Mouse (Mus musculus) 416B (cell line): ENCODE results near the gene Tor1aip2.

Experiments used
- DNase-seq: peaks from one replicate; pipeline ENCODE4 v3.0.0; 2011; ENCODE audit warnings: low read depth

The Tor1aip2 gene

DNA sequence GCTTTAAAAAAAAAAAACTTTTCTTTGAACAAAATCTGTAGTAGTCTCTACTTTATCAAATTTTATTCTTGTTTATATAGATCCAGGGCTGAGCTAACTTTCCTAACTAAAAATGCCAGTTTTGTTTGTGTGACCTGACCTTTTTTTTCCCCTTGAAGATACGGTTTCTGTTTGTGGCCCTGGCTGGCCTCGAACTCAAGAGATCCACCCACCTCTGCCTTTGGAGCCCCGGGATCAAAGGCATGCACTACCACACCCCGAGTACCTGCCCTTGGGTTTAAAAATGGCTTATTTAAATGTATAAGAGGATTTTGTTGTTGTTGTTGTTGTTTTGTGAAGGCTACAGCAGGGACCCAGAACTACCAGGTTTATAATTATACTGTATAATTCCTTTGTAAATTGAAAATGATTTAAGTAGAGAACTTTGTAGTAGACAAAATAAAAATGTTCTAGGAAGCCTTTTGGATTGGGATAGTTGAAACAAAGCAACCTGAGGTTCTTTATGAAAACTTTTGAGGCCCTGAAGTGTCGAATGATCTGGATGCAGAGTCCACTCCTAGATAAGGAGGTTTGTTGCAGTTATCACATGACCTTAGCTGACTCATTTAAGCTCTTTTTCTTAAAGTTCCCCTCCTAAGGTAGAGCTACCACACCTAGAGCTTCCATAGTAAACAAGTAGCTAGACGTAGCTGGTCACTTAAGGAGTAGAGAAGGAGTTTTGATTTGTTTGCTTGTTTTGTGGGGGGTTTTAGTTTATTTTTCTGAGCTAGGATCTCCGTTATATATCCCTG, 6.4 kb downstream of the Tor1aip2 start:
- DNase-seq: peak; percentile 57

DNA sequence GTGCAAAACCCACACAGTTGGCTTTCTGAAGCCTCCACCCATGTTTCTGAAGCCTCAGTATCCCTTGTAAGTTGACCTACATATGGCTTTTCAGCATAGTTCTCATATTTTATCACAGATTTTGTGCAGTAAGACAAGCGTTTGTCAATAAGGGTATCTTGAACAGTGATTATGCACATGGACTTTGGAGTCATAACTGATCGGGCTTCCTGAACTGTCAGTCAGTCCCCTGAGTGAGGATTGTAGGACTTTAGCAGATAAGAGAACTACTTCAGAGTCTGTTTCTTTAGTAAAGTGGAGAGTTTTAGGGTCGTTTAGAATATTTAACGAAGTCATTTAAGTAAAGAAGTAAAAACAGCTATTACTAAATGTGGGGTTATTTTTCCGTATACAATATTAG, 7.3 kb downstream of the Tor1aip2 start:
- no peak for DNase-seq

DNA sequence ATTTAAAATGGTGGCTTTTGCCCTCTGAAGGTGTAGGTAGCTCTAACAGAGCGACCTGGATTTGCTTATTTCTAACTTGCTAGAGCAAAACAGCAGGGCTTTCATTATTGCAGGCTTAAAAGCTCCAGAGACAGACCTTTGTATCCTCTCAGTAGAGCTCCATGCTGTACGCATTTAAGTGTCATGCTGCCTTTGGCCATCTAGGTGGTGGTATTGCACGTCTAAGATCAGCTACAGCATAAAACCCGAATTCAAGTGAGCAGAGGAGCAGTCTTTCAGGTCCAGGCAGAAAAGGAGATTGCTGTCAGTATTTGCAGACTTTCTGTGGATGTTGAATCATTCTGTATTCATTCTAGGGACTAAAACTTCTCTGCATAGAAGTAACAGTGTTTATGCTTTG, 7.8 kb downstream of the Tor1aip2 start:
- DNase-seq: peak; percentile 82

DNA sequence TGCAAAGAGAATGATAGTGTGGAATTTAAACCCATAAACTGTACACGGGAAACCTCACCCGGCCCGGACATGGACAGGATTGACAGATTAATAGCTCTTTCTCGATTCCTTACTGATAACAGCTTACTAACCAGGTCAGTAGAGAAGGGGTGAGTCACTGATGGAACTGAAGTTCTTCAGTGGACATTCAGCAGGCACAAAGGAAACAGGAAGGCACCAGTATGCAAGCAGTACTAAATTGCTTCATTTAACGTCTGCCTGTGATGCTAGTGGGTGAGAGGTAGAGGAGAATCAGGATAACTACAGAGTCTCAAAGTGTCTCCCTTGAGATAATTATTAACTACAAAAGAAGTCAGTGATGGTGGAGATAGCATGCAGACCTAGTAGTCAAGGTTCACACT, 9.0 kb downstream of the Tor1aip2 start:
- peak; percentile 76 for DNase-seq

DNA sequence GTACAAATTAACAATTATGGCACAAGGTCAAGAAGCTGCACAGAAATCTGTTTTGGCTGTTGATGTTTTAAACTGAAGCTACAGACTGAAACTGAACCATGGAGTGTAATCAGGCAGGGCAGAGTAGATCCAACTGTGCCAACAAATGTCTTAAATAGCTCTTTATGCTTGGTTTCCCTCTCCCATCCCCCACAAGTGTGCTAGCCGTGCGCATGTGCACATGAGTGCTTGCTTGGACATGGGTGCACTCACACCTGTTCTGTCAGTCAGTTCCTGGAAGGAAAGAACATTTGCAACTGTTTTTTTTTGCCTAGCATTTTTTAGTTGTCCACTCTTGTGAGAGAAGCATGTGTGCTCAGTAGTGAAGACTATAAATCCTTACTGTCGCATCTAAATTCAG, 11.5 kb downstream of the Tor1aip2 start:
- no peak for DNase-seq

DNA sequence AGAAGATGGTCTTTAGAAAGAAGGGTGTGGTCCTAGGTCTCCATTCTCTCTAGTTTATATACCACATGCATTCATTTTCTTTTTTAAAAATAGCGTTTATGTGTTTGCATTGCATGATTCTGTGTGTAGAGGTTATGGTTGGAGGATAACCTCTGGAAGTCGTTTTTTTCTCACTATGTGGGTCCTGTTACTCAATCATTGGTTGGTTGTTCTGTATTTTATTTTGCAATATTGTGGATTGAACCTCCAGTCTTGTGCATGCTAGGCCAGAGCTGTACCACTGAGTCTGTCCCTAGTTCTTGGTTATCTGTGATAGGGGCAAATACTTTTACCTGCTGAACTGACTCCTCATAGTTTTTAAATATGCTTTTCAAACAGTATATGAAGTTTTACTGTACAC, 23.0 kb downstream of the Tor1aip2 start:
- peak; percentile 20 for DNase-seq

DNA sequence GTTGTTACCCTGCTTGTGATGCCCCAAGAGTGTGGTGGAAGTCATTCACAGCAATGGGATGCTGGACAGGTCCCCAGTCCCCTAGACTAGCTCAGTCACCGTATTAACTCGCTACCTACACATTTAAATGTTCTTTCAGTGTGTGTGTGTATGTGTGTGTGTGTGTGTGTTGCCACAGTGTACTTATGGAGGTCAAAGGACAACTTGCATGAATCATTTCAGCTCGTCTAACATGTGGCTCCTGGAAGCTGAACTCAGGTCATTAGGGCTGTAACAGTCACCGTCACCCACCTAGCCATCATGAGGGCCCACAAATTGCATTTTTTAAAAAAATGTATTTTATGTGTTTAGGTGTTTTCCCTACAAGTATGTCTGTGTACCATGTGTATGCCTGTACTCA, 27.0 kb downstream of the Tor1aip2 start:
- no peak for DNase-seq

DNA sequence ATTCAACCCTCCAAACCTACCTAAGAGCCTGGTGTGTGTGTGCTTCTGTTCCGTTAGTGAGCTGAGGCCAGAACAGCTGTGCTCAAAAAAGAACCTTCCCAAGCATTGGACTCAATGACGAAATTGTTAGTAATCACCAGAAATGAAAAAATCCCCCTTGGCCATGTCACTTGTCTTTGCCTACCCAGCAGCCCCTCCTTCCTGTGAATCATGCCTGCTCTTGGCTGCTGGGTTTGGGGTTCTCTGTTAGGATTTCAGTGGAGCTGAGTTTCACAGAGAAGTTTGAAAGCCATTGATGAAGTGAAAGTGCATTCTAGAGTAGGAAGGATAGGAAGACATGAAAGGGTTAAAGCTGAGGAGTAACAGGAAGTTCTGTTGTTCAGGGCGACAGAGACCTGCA, 30.9 kb downstream of the Tor1aip2 start:
- peak; percentile 36 for DNase-seq

DNA sequence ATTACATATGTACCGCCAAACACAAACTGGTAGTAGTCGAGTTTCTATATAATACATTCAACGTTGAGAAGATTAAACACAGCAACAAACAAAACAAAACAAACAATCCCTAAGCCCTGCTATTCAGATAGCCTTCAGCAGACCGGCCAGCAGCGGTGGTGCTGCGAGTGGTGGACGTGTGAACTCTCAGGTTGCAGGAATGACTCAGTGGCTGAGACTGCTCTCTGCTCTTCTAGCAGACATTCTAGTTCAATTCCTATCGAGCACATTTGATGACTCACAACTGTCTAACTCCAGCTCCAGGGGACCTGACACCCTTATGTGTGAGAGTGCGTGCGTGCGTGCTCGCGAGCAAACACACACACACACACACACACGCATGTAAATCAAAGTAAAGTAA, 34.9 kb downstream of the Tor1aip2 start:
- peak; percentile 49 for DNase-seq

DNA sequence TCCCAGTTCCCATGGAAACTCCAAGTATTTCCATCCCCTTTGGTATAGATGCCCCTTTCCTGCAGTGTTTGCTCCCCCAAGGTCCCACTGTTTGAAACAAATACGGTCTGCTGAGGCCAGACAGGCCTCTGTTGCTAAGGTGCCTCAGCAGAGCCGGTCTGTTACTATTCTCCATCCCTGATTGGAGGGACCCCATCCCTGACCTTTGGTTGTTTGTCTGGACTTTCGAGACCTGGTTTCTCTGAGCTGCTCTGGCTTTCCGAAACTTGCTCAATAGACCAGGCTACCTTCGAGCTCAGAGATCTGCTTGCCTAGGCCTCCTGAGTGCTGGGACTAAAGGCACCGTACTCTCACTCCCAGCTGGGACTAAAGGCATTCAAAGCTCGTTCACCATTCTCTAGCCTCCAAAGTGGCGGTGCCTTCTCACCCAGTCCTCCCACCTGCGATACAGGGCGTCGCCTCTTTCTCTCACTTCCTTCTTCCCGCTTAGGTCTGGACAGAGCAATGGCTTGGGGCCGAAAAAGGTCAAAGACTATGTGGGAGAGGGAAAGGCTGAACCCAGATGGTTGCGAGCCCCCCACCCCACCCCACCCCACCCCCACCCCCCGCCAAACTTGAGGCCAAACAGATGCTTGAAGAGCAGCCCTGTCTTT, 38.1 kb downstream of the Tor1aip2 start:
- no peak for DNase-seq

DNA sequence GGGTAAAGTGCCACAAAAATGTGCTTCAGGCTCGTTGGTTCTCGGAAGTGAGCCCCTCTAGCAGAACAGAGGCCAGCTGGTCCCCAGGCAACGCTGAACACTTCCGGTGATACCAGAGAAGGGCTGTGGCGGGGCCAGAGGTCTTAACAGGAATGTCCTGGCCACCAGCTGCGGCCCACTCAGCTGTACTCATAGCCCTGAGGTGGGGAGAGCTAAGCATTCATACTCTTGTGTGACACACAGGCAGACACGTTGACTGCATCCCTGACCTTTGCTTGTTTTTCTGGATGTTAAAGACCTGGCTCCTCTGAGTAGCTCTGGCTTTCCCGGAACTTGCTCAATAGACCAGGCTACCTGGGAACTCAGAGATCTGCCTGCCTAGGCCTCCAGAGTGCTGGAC, 39.4 kb downstream of the Tor1aip2 start:
- no peak for DNase-seq

DNA sequence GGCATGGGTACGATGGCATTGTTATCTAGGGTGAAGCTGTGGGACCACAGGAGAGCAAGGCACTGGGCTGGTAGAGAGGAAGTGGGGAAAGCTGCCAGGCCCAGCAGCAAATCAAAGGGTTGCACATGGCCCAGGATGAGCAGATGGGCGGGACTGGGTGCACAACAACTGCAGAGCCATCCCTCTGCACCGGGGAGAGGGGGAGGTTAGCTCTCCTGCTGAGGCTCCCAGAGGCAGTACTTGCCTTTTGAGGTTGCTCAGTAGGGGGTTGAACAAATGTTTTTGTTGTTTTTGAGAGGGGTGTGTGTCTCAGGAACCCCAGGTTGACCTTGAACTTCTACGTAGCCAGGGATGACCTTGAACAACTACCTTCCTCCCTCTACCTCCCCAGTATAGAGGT, 41.3 kb downstream of the Tor1aip2 start:
- DNase-seq: no peak

DNA sequence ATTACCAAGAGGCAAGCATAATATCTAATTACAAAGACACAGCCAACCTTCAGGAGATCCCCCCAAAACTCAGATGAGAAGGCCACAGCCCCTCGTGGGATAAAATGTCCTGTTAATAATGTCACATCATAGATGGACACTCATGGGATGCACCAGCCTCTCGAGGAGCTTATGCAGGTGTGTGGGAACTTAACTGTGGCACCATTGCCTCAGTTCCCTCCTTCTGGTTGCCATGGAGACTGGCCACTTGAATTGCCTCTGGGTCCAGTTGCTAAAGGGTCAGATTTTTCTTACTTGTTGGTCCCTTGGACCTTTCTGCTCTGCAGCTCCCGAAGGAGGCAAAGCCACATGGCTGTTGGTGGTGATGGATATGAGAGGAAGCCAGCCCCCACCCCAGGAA, 42.5 kb downstream of the Tor1aip2 start:
- no peak for DNase-seq

DNA sequence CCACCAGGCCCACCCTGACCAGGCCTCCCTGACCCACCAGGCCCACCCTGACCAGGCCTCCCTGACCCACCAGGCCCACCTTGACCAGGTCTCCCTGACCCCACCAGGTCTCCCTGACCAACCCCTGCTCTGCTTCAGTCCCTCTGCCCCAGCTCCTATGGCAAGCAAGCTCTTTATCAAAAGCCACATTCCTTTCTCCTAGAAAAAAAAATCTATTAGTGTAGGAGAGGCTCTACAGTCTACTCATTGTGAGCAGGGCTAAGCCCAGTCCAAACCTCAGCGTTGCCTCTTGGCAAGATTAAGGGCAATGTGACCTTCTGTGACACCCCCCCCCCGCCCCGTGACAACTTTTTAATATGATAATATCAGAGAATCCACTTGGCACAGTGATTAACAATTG, 49.4 kb downstream of the Tor1aip2 start:
- no peak for DNase-seq

DNA sequence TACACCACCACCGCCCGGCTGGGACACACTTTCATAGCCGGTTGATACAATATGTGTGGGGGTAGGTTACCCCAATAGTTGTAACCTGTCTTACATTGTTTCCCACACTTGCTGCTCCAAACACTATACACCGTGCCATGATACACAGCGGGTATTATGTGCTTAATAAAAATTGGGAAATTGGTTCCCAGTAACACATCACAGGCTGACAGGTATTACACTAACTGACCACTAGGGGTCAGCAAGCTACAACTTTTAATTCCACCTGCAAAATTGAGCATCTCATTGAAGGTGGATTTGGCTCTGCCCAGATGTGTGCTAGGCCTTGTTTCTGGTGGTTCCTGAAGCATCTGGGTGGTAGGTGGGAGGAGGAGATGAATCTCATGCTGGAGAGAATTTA, 50.6 kb downstream of the Tor1aip2 start:
- peak; percentile 81 for DNase-seq

DNA sequence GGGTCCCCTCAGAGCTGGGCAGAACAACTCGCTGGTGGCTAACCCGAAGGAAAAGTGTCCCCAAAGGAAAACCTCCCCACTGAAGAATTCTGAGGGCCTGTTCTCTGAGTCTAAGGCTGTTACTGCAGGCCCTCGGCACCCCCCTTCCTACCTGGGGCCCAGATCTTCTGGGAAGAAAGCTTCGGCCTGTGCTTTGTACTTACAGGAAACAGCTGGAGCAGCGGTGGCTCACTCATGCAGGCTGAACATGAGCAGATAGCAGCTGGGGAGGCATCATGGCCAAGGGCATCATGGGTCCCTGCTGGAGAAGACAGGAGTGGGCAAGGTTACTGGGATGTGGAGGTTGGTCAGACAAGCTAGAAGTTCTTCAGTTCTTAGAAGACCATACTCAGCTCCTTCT, 52.4 kb downstream of the Tor1aip2 start:
- peak; percentile 39 for DNase-seq

DNA sequence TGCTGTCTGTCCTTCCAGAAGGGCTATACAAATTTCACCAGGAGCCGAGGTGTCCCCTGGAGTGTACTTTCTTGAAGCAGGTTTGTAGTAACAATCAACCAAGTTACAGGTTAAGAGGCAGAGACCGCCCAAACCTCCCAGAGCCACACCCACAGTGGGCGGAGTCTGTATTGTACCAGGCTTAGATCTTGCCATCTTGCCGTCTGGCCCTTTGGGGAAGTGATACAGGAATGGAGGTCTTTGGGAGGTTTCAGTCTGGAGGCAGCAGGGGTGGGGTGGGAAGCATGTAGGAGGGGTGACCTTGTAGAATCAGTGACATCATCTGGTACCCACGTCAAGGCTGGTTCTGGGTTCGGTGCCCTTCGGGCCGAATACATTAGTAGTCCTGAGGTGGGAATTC, 54.4 kb downstream of the Tor1aip2 start:
- no peak for DNase-seq

DNA sequence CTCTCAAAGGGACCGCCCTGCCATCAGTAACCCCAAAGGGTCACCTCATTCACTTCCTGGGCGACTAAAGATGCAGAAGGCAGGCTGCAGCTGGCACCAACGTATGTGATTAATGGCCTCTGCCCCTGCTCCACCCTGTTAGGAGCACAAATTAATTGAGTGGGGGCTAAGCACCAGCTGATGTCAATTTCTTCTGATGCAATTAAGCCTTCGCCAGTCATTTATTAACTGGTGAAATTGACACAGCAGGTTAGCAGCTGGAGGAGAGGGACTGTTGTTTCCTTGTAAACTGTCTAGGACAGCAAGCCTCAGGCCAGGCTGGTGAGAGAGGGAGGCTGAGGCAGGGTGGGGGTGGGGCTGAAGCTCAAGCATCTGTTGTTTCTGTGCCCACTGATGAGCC, 54.8 kb downstream of the Tor1aip2 start:
- DNase-seq: no peak

DNA sequence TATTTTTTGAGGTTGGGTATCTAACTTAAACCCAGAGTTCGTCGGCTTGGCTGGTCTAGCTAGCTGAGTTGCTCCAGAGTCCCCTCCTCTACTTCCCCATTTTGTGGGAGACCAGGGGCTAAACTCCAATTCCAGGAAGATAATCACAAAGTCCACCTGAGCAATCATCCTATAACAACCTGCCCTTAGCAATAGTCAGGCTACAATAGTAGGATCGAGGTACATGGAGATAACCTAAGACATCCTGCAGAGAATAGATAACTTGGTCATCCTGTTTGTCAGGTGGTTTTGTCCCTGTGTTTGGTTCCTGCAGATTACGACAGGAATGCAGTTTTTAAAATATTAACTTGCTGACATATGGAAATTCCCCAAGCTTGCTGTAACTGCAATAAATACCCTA, 56.6 kb downstream of the Tor1aip2 start:
- no peak for DNase-seq

DNA sequence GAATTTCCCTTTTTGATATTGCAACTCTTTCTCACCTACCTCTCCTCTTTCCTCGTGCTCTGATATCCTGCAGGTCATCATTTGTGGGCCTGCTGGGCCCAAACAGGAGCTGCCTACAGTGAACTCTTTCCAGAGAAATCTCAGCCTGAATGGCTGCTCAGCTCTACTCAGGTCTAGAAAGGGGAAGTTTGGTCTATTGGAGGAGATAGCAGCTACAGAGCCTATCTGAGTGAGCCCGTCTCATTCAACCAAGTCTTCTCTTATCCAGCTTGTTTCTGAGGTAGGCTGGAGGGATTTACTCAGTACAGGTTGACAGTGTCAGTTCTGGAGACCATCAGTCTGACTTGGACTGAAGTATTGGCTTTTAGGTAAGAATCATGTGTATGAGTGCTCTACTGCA, 68.6 kb downstream of the Tor1aip2 start:
- DNase-seq: no peak

DNA sequence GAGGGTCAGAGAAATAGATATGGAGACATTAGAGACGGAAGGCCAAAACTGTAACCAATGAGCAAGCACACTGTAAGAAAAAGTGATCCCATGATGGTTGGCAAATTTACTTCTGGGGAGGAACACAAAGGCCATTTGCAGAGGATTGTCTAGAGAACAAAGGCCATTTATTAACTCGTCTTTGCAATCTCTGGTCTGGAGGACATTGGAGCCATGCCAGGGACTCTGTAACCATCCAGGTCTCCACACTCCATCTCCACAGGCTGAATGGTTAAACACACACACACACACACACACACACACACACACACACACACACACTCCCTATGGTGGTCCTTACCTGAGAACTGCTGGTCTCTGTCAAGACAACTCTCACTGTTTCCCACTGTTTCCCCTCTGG, 70.2 kb downstream of the Tor1aip2 start:
- no peak for DNase-seq

DNA sequence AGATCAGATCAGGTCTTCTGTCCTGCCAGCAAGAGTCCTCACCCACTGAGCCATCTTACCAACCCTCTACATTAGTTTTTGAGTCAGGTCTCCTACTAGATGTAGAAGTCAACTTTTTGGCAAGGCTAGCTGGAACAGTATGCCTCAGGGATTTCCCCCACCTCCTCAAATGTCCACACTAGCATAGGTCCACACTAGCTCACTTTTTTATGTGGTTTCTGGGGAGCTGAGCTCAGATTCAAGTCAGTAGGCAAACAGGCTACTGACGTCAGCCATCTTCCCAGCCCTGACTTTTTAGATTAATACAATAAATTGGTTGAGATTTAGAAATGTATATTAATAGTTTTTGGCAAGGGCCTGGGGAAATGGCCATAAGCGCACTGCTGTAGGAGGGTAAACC, 72.2 kb downstream of the Tor1aip2 start:
- no peak for DNase-seq

DNA sequence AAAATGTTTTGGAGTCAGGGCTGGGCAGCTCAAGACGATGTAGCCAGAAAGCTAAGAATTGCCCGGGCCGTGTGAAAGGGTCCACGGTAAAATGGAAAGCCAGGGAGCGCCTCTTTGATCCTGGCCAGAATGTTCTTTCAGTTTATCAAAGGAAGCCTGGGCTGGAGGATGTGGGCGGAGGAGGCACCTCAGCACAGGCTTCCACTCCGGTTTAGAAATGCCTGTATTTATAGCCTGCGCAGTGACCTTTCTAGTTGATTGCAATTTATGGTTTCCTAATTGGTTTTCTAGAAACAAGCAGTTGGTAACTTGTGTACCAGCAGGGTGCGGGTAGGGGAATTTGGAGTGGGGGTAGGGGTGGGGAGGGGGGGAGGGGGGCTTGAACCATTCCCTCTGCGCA, 73.2 kb downstream of the Tor1aip2 start:
- DNase-seq: no peak

DNA sequence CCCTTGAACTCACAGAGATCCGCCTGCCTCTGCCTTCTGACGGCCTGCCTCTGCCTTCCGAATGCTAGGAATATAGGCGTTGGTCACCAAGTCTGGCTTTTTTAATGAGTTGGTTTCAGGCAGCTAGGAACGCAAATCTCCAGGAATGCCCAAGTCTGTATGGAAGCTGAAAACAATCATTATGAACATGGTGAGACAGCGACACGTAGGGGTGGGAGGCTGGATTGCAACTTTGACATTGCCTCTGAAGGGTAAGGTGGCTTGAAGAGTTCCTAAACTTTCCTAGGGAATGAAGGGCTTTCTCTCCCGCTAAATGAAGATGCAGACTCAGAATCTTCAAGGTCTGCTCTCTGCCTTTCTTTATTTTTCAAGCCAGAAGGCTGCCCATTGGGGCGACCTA, 75.9 kb downstream of the Tor1aip2 start:
- no peak for DNase-seq
